Mouse (Mus musculus): Measurements from ENCODE around the gene Stk39. TPM values are rescaled to one million over a fixed set of nuclear protein-coding genes. Genes with fewer than 3 reads are reported as not detected.

Gene Stk39
- polyA plus RNA-seq, 1 experiment: 5.5 TPM

DNA sequence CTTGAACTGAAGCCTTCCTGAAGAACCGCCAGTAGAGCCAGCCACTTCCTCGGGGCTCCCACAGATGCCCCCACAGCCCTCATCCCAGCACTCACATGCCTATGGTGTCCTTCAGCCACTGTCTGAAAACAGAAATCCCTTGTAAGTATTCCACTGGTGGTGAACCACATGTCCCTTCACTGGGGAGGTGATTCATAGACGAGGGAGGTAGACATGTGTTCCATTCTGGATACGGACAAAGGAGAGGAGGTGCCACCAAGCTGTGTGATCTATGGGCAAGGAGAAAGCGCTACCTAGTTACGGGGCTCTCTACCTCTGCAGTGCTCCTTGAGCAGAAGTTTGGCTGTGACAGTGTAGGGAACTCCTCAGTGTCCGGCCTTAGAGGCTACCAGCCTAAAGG, 52.9 kb downstream of the Stk39 start:
- Histone ChIP-seq H3K27me3 (ENCODE audit: control insufficient read depth, insufficient read depth, low read length) (no peaks in the 10 kb centered on the region), H3K27ac (ENCODE audit: control insufficient read depth, insufficient read depth, low read length) (no peak overlapping the region), H3K4me3 (ENCODE audit: control insufficient read depth, insufficient read depth, low read length) (no peak overlapping the region), H3K4me1 (replicated peaks; ENCODE audit: control insufficient read depth, insufficient read depth, low read length) (no peaks in the 10 kb centered on the region), H3K36me3 (ENCODE audit: control insufficient read depth, insufficient read depth, low read length) (no peaks in the 10 kb centered on the region)
- DNase-seq: no peak
- WGBS: 93% methylated on average over 7 of the region's 7 CpGs
- TF ChIP-seq CTCF (IDR thresholded peaks at IDR 0.05; ENCODE audit: borderline replicate concordance, control insufficient read depth, extremely low read depth, insufficient read depth, low read length, poor library complexity) (no peak), POLR2A (IDR thresholded peaks at IDR 0.05; ENCODE audit: control insufficient read depth, extremely low read depth, insufficient read depth, low read length, poor library complexity) (no peak)

DNA sequence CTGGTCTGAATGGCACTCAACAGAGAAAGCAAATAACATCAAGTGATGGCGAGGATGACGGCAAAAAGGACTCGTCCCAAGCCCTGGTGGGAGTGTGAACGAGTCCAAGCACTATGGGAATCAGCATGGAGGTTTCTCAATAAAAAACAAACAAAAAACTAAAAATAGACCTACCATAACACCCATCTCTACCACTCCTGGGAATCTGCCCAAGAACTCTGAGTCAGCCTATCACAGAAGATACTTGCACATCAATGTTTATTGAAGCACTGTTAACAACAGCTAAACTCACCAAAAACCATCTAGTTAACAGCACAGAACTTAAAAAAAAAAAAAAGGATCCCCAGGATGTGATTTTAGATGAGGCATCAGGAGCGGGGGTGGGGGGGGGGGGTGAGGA, 55.0 kb downstream of the Stk39 start:
- Histone ChIP-seq H3K36me3 (ENCODE audit: control insufficient read depth, insufficient read depth, low read length) (no peaks in the 10 kb centered on the region), H3K27ac (ENCODE audit: control insufficient read depth, insufficient read depth, low read length) (no peak overlapping the region), H3K4me1 (replicated peaks; ENCODE audit: control insufficient read depth, insufficient read depth, low read length) (no peaks in the 10 kb centered on the region), H3K27me3 (ENCODE audit: control insufficient read depth, insufficient read depth, low read length) (no peaks in the 10 kb centered on the region), H3K4me3 (ENCODE audit: control insufficient read depth, insufficient read depth, low read length) (no peak overlapping the region)
- DNase-seq: no peak
- 93% methylated on average over 5 of the region's 5 CpGs for WGBS
- TF ChIP-seq CTCF (IDR thresholded peaks at IDR 0.05; ENCODE audit: borderline replicate concordance, control insufficient read depth, extremely low read depth, insufficient read depth, low read length, poor library complexity) (no peak), POLR2A (IDR thresholded peaks at IDR 0.05; ENCODE audit: control insufficient read depth, extremely low read depth, insufficient read depth, low read length, poor library complexity) (no peak)

DNA sequence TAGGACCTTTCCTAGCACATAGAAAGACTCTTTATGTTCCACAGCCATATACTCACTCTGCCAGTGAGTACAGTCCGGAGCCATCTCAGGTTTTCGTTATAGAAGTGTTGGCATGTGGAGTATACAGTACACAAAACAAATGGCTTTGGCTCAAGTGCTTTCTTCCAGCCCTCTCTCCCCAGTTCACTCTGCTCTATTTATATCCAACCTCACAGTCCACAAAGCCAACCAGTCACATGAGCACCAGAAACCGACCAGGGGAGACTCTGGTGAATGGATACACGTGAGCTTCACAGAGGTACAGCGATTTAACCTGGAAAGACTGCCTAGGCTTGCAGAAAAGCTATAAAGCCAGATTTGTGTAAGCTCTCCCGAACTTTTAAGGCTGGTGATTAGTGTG, 56.4 kb downstream of the Stk39 start:
- no peak overlapping the region for H3K4me3 ChIP-seq (ENCODE audit: control insufficient read depth, insufficient read depth, low read length)
- no peaks in the 10 kb centered on the region for H3K4me1 ChIP-seq (replicated peaks; ENCODE audit: control insufficient read depth, insufficient read depth, low read length)
- WGBS: 93% methylated on average over 6 of the region's 6 CpGs
- DNase-seq: no peak
- no peaks in the 10 kb centered on the region for H3K36me3 ChIP-seq (ENCODE audit: control insufficient read depth, insufficient read depth, low read length)
- H3K27me3 ChIP-seq (ENCODE audit: control insufficient read depth, insufficient read depth, low read length): no peaks in the 10 kb centered on the region
- no peak overlapping the region for H3K27ac ChIP-seq (ENCODE audit: control insufficient read depth, insufficient read depth, low read length)
- TF ChIP-seq CTCF (IDR thresholded peaks at IDR 0.05; ENCODE audit: borderline replicate concordance, control insufficient read depth, extremely low read depth, insufficient read depth, low read length, poor library complexity): no peak
- TF ChIP-seq POLR2A (IDR thresholded peaks at IDR 0.05; ENCODE audit: control insufficient read depth, extremely low read depth, insufficient read depth, low read length, poor library complexity): no peak

DNA sequence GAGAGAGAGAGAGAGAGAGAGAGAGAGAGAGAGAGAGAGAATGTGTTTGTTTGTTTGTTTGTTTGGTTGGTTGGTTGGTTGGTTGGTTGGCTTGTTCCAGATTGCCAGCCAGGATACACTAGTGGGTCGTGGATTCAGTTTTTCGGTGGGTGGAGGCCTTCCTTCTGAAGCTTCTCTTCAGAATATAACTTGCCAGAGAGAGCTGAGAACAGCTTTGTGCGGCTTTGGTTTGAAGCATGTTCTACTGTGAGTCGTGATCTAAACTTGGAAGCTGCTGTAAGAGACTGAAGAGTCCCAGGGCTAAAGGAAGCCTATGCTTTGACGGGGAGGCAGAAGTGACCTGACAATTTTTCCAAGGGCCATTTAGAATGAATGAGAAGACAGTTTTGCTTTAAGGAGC, 59.9 kb downstream of the Stk39 start:
- TF ChIP-seq CTCF (IDR thresholded peaks at IDR 0.05; ENCODE audit: borderline replicate concordance, control insufficient read depth, extremely low read depth, insufficient read depth, low read length, poor library complexity): no peak
- no peak for TF ChIP-seq POLR2A (IDR thresholded peaks at IDR 0.05; ENCODE audit: control insufficient read depth, extremely low read depth, insufficient read depth, low read length, poor library complexity)
- Histone ChIP-seq H3K4me1 (replicated peaks; ENCODE audit: control insufficient read depth, insufficient read depth, low read length) (no peaks in the 10 kb centered on the region), H3K27ac (ENCODE audit: control insufficient read depth, insufficient read depth, low read length) (no peak overlapping the region), H3K36me3 (ENCODE audit: control insufficient read depth, insufficient read depth, low read length) (no peaks in the 10 kb centered on the region), H3K4me3 (ENCODE audit: control insufficient read depth, insufficient read depth, low read length) (no peak overlapping the region), H3K27me3 (ENCODE audit: control insufficient read depth, insufficient read depth, low read length) (no peaks in the 10 kb centered on the region)
- no peak for DNase-seq
- WGBS: 93% methylated on average over 5 of the region's 5 CpGs

DNA sequence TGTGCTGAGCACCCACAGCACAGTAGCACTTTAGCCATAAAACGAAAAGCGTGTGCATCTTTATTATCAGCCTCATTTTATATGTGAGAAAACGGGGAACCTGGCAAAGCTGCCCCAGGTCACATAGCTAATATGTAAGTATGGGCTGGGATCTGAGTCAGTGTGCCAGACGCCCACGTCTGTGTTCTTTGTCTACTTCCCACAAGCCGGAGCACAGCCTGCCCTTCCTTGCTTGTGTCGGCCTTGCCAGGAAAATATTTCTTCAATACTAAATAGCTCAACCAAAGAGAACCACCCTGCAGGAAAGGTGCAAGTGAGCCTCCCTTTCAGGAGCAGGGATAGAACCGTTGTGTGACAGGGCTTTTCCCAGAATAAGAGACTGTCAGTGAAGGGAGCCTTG, 60.9 kb downstream of the Stk39 start:
- Histone ChIP-seq H3K27me3 (ENCODE audit: control insufficient read depth, insufficient read depth, low read length) (no peaks in the 10 kb centered on the region), H3K36me3 (ENCODE audit: control insufficient read depth, insufficient read depth, low read length) (no peaks in the 10 kb centered on the region), H3K4me1 (replicated peaks; ENCODE audit: control insufficient read depth, insufficient read depth, low read length) (no peaks in the 10 kb centered on the region), H3K27ac (ENCODE audit: control insufficient read depth, insufficient read depth, low read length) (no peak overlapping the region), H3K4me3 (ENCODE audit: control insufficient read depth, insufficient read depth, low read length) (no peak overlapping the region)
- DNase-seq: no peak
- TF ChIP-seq POLR2A (IDR thresholded peaks at IDR 0.05; ENCODE audit: control insufficient read depth, extremely low read depth, insufficient read depth, low read length, poor library complexity): no peak
- no peak for TF ChIP-seq CTCF (IDR thresholded peaks at IDR 0.05; ENCODE audit: borderline replicate concordance, control insufficient read depth, extremely low read depth, insufficient read depth, low read length, poor library complexity)
- WGBS: 90% methylated on average over 8 of the region's 8 CpGs

DNA sequence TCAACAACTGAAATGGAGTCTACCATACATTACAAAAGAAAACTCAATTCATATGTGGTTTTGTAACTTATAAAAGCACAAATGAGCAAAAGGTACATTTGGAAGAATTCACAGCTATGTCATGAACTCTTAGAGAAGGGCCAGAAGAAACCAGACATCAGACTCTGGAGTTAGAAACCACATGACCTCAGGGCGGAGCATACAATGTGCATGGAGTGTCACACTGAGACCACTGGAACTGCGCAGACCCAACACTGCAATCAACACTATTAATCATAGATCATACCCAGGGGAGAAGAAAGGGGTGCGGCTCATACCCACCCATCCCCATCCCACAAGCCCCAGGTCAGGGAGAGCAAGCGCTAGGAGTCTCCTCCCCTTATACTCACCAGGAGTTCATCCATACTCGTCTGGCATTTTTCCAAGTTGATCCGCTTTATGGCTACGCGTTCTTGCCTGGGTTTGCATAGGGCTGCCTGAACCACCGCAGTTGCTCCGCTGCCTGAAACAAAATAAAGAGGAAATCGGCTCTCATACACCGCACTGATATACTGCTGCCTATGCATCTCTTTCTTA, 62.3 kb downstream of the Stk39 start:
- Histone ChIP-seq H3K4me3 (ENCODE audit: control insufficient read depth, insufficient read depth, low read length) (no peak overlapping the region), H3K27ac (ENCODE audit: control insufficient read depth, insufficient read depth, low read length) (no peak overlapping the region), H3K27me3 (ENCODE audit: control insufficient read depth, insufficient read depth, low read length) (no peaks in the 10 kb centered on the region), H3K36me3 (ENCODE audit: control insufficient read depth, insufficient read depth, low read length) (no peaks in the 10 kb centered on the region), H3K4me1 (replicated peaks; ENCODE audit: control insufficient read depth, insufficient read depth, low read length) (0 out of 2 replicates have a peak, but pooled peaks cover 4% of the 10 kb centered on the region)
- WGBS: 94% methylated on average over 12 of the region's 12 CpGs
- DNase-seq: no peak
- TF ChIP-seq POLR2A (IDR thresholded peaks at IDR 0.05; ENCODE audit: control insufficient read depth, extremely low read depth, insufficient read depth, low read length, poor library complexity): no peak
- no peak for TF ChIP-seq CTCF (IDR thresholded peaks at IDR 0.05; ENCODE audit: borderline replicate concordance, control insufficient read depth, extremely low read depth, insufficient read depth, low read length, poor library complexity)

Measured in thymus, adult 2 months (tissue).